Comparison of ENCODE assay signal across 8 mouse cellular contexts in genomic region chr14:24311110-24311509, GRCm38 (mm10). TPM values are rescaled to one million over a fixed set of nuclear protein-coding genes. Genes with fewer than 3 reads are reported as not detected.
DNase-seq lines count a peak whose midpoint lies in the region; TF ChIP-seq lines count a peak whose summit lies in the region.
"Had no signal": no experiment of that assay in that cellular context is flagged by ENCODE, and none has a peak within 500 bp of the region (broad histone marks: within the 10 kb centered on the region; RNA-seq: fewer than 3 reads in every experiment).

No protein-coding gene starts in this region.

- H3K27me3 ChIP-seq in E14TG2a.4 (ENCODE audit: insufficient read depth, low read length), result no peaks in the 10 kb centered on the region
- H3K27me3 ChIP-seq in splenic B cell, adult 2 months (ENCODE audit: control insufficient read depth, insufficient read depth, low read length, poor library complexity, severe bottlenecking), result no peaks in the 10 kb centered on the region
- H3K27me3 ChIP-seq: liver, embryonic 15.5 days had no signal

- no peak overlapping the region for H3K4me3 ChIP-seq in E14TG2a.4 (replicated peaks; ENCODE audit: low read length)
- H3K4me3 ChIP-seq: liver, embryonic 15.5 days had no signal

- peak; percentile 95 for TF ChIP-seq CTCF in E14TG2a.4 (conservative IDR thresholded peaks at IDR 0.05; ENCODE audit: low read length)

- no peaks in the 10 kb centered on the region for H3K36me3 ChIP-seq in E14TG2a.4 (ENCODE audit: insufficient read depth, low read length)
- no peaks in the 10 kb centered on the region for H3K36me3 ChIP-seq in splenic B cell, adult 2 months (ENCODE audit: control insufficient read depth, insufficient read depth, low read length, poor library complexity, severe bottlenecking)
- H3K36me3 ChIP-seq: liver, embryonic 15.5 days had no signal

- peak; percentile 75 for DNase-seq in A20 (ENCODE audit: low read depth, low spot score)
- DNase-seq in c-Kit-positive CD71-positive TER-119-negative erythroid progenitor cells, embryonic 14.5 days (ENCODE audit: low read depth), result peak; percentile 25
- peak; percentile 15 to 64 for DNase-seq in frontal cortex, postnatal 14 days (ENCODE audit: low spot score in 2 of 2)
- peak; percentile 51 to 76 for DNase-seq in layer of hippocampus, adult 8-10 months (ENCODE audit: low spot score in 2 of 2)
- peak; percentile 28 for DNase-seq in lung, postnatal 25 days (ENCODE audit: low spot score)
- peak; percentile 49 for DNase-seq in splenic B cell, adult 2 months (ENCODE audit: low read depth, low spot score)

- no peaks in the 10 kb centered on the region for H3K4me1 ChIP-seq in E14TG2a.4 (replicated peaks; ENCODE audit: low read depth, low read length)
- H3K4me1 ChIP-seq: liver, embryonic 15.5 days had no signal

- no peaks in the 10 kb centered on the region for H3K9me3 ChIP-seq in E14TG2a.4 (ENCODE audit: low read length)
- H3K9me3 ChIP-seq: liver, embryonic 15.5 days had no signal

RNA-seq across cellular contexts. Expression of gene E330034G19Rik, which starts 18.1 kb away (rescaled TPM):
- total RNA-seq in layer of hippocampus, adult 8-10 months (2022), result not detected

Comparison
In these comparisons a context has a peak if more than half of its experiments do, and no peak if none do; other contexts are left out.
1. DNase-seq: peak in every context shown above with its lines; median percentile 75 in A20; 64 in layer of hippocampus, adult 8-10 months; 49 in splenic B cell, adult 2 months; 40 in frontal cortex, postnatal 14 days; 28 in lung, postnatal 25 days; 25 in c-Kit-positive CD71-positive TER-119-negative erythroid progenitor cells, embryonic 14.5 days.